Mouse (Mus musculus): ENCODE data around the gene Tesmin.

DNA sequence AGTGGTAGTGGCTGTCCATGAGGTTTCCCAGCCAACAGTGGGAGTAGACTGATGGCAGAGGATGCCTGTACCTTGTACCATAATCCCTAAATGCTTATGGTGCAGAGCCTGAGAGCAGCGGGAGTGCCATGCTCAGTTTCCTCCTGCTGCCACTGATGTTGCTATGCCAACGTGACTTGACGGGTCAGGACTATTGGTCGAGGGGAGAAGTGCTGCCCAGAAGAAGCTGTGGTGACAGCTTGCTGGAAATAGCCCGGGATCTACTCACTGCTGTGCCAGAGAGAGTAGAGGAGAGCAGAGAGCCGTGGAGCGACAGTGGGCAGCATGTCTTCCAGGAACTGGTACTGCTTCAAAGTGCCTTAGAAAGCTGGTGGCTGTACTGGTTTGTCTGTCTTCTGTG, 13.3 kb downstream of the Tesmin start:
- TF ChIP-seq CTCF (conservative IDR thresholded peaks at IDR 0.05 in 1 of 2, IDR thresholded peaks at IDR 0.05 in 1 of 2; ENCODE audit: low read depth in 2 of 2, low read length in 2 of 2): no peak
- TF ChIP-seq POLR2A (IDR thresholded peaks at IDR 0.05; ENCODE audit: low read depth, low read length): no peak
- no peak for TF ChIP-seq USF1 (IDR thresholded peaks at IDR 0.05; ENCODE audit: low read depth, low read length)
- TF ChIP-seq NRF1 (IDR thresholded peaks at IDR 0.05; ENCODE audit: low read depth, low read length): no peak
- TF ChIP-seq JUND (conservative IDR thresholded peaks at IDR 0.05; ENCODE audit: low read depth, low read length): no peak
- no peak for TF ChIP-seq MXI1 (IDR thresholded peaks at IDR 0.05; ENCODE audit: low read depth, low read length)
- no peak for TF ChIP-seq NELFE (IDR thresholded peaks at IDR 0.05; ENCODE audit: low read depth, low read length)
- no peak for TF ChIP-seq PAX5 (IDR thresholded peaks at IDR 0.05; ENCODE audit: low read length)
- no peak for TF ChIP-seq TBP (conservative IDR thresholded peaks at IDR 0.05; ENCODE audit: low read depth, low read length)
- TF ChIP-seq MAX (IDR thresholded peaks at IDR 0.05; ENCODE audit: low read length): no peak
- no peak for TF ChIP-seq ZNF384 (IDR thresholded peaks at IDR 0.05; ENCODE audit: low read depth, low read length)
- no peak for TF ChIP-seq ZC3H11A (IDR thresholded peaks at IDR 0.05; ENCODE audit: low read depth, low read length)
